Mouse (Mus musculus) right cerebral cortex, postnatal 14 days (tissue): ENCODE data around the gene Smtnl1.

Source experiments
- DNase-seq: peaks from one replicate; pipeline ENCODE4 v3.0.0; 2022

The Smtnl1 gene

DNA sequence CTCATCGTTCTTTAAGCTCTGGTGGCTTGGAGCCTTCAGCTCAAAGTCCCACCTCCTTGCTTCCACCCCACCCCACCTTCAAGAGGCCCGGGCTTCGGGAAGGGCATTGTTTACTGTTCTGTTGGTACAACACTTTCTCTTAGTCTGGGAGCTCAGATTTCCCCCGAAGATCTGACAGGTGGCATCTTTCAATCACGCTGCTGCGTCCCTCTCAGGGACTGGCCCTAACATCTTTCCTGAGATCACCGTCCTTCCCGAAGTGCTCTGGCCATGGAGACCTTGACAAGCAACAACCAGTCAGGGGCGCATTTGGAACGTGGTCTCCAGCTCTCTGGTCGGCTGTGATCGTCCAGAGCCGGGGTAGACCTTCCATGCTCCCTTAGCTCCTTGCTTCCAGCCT lies at the start of gene Smtnl1:
Gene Smtnl1, minus strand, starts transcription at position 101 of the 400 bp plus-strand sequence.
- DNase-seq: no peak

DNA sequence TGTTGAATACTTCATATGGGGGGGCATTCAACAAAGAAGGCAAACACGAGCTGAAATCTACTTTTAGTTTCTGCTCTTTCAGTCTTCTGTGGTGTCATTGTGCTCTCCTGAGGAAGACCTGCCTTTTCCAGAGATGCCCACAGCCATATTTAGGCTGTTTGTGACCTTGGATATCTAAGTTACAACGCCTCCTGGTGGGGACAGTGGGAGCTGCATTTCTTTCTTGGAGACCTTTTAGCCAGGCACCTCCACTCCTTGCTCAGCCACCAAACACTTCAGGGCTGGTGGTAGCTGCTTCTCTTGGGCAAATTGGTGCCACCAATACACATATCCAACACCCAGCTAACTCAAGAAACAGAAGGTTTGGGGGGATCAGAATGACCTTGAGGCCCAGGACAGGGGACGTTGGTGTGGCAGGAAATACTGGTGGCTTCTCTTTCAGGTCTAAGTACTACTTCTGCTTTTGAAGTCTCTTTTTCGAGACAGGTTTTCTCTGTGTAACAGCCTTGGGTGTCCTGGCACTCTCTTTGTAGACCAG lies 48.2 kb upstream of the Smtnl1 start:
- DNase-seq: no peak

DNA sequence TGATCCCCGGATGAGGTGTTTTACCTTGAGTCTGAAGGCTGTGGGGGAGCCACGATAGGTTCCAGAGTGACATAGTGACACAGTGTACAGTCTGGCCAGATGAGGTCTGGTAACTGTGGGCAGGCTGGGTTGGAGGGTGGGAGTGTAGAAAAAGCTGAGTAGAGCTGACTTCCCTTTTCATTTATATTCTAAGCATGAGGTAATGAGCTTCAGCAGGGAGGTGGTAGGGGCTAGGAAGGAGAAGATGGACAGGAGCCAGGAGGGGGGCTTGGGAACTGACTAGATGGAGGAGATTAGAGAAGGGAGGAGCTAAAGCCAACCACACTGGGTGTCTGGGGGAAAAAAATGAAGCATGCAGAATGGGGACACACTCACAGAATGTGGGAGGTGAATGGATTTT lies 46.5 kb upstream of the Smtnl1 start:
- peak; percentile 50 for DNase-seq

DNA sequence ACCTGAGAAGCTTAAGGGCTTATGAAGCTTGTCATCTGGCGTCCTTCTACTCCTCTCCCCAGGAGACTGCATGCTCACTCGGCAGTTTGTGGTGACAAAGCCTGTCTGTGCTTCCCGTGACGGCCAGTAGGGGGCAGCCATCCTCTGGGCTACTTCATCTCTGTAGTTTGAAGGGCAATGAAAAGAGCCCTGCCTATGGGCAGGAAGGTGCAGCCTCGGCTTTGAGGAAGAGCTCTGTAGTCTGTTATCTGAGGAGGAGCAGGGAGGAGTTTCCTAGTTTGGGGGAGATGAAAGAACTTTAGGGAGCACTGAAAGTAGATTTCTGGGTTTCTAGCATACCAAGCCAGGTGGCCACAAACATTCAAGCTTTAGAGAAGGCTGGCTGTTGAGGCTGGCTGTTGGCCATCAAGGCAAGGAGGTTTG lies 46.1 kb upstream of the Smtnl1 start:
- peak; percentile 83 for DNase-seq

DNA sequence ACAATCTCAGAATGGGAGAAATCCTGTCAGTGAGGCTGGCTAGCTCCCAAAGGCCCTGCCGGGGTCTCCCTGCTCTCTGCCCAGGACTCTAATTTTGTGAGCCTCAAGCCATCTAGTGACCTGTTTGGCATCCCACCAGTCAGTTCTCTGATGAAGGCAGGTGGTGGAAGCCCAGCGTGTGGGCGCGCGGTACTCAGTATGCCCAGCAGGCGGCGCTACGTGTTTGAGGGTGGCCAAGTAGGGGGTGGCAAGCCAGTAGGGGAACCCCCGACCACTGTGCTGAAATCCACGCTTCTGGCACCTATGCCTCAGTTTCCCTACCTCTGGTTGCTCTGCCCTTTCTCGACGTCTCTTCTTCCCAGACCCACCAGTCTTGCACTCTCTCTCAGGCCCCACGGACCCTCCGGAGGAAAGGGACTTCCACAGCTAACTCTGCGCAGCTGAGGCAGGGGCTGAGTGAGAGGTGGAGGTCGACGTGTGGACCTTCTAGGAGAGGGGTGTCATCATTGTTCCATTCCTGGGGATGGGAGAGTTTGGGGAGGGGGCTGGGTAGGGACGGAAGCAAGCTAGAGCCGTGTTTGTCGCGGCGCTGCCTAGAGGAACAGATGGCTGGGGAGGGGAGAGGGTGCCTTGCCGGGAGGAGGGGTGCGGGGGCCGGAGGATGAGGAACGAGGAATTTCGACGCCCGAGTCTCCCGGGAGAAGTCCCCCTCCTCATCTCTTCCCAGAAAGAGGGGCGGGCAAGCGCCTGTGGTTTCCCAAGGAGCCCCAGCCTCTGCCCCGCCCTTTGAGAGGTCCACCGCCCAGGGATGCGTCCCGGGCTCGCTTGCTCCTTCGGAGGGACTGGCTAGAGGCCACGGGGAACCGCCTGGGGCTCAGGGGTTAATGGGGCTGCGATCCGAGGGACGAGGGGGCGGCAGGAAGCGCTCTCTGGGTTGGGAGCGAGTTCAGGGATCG lies 43.4 kb upstream of the Smtnl1 start:
- peak; percentile 78 for DNase-seq

DNA sequence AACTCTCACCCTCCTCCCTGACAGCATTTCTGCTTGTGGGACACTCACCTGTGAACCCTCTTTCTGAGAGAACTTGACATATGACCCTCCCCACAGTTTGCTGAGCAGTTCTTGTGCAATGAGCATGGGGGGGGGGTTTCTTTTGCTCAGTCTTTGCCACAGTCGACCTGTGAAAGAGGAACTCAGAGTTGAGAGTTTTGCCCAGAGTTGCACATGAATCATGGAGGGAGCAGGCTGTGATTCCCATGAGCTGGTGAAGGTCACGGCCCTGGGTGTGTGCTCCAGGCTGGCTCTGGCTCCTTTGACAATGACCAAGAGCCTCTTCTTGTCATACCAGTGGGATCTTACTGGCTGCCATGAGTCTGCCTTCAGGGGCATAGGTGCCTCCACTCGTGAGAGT lies 39.8 kb upstream of the Smtnl1 start:
- no peak for DNase-seq

- no peak for DNase-seq
These were observed 39.0 kb upstream of the Smtnl1 start for GRCm38 (mm10) chr2:84861430-84861829.

DNA sequence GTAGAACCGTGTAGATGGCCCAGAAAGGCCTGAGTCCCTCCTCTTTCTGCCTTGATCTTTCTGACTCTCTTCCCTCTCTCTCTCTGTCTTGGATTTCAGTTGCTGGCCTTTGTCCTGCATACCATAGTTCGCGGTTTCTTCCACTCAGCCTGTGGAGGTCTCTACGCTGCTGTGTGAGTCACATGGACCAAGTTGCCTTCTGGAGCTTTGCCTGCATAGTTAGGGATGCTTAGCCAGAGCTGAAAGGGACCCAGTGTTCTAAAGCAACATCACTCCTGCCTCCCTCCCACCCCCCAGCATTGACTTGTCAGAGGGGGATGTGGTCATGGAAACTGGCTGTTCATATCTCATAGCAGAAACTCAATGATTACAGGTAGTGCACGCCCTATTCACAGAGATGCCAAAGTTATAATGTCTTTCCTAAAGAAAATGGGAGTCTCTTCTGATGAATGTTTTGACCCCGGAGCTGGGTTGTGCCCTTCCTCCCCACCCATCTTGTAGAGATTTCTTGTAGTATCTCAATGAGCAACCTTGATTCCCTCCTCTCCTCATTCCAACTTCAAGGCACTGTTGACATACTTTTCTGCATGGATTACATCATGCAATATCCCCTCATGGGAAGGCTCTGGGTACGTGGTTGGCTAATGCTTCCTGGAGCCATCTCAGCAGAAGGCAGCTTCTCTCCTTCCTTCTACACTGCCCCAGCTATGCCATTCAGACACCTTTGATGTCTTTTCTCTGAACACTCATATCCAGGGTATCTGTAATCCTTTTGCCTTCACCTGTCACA lies 37.7 kb upstream of the Smtnl1 start:
- no peak for DNase-seq

- DNase-seq: no peak
These were observed 36.1 kb upstream of the Smtnl1 start for GRCm38 (mm10) chr2:84858551-84858950.

- DNase-seq: peak; percentile 49
These were observed 33.3 kb upstream of the Smtnl1 start for GRCm38 (mm10) chr2:84855732-84856131.

DNA sequence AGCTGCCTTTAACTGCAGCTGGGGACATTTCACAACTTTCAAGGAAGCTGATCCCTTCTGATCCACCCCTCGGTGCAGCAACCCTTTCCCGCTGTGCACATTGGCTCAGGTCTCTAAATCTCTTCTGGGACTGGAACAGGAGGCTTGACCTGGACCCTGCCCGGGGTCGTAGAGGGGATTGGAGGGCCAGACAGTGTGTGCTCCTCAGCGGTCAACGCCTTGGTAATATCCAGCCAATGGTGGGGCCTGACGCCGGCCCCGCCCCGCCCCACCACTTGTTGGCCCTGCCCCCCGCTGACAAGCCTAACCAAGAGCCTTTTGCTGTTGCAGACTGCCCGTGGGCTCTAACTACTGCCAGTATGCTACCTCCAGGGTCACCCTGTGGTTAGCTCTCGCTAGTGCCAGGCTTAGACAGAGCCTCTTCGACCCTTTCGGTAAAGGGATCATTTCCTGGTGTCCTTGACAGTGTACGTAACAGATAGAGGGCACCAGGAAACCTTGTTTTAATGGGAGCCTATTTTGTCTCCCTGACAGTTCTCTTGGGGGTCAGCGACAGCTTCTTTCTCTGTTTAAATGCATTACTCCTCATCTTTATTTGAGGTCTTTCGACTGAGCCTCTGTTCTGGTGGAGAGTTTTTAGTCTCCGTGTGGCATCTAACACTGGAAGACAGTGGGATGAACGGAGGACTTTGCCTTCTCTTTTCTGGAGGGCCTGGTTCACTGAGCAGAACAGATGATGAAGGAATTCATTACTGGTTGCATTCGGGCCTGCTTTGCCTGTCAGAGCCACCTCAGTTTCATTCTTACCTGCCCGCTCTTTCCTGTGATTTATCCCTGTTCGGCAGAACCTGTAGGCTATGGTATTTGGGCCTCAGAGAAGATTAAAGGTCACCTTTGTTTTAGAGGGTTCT lies 28.9 kb upstream of the Smtnl1 start:
- DNase-seq: no peak

GRCm38 (mm10) chr2:84850407-84851129 lies 28.1 kb upstream of the Smtnl1 start:
- no peak for DNase-seq

DNA sequence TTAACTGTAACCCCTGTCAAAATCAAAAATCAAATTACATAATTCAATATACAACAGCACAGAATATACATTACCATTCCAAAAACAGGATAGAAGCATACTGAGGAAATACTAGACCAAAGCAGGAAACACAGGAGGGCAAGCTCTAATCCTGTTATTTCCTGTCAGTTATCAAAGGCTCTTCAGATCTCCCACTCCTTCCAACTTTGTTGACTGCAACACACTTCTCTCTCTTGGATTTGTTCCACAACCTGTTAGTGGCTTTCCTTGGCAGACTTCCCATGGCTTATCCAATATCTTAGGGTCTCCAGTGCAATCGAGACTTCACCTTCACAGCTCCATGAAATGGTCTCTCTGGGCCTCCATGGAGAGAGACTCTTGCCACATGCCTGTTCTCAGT lies 22.8 kb upstream of the Smtnl1 start:
- no peak for DNase-seq

GRCm38 (mm10) chr2:84843654-84844053 lies 21.2 kb upstream of the Smtnl1 start:
- no peak for DNase-seq

DNA sequence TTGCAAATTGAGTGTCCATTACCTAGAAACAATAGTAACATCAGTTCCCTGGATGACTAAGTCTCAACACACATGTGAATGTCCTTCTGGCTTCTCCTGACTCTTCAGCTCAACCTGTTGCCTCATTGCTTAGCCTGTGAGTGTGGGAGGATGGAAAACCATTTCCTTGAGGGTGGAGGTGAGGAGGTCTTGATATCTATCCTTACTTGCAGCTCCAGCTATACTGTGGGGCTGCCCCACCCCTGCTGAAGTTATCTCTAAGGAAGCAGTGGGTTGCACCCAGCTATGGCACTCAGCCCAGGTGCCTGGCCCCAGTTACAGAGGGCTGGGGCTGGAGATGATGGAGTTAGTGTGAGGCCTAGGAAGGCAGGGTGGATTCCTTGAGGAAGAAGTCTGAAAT lies 19.5 kb upstream of the Smtnl1 start:
- no peak for DNase-seq

- DNase-seq: no peak
These were observed 18.5 kb upstream of the Smtnl1 start for GRCm38 (mm10) chr2:84840748-84841563.

- DNase-seq: peak; percentile 38
These were observed 17.7 kb upstream of the Smtnl1 start for GRCm38 (mm10) chr2:84840016-84840747.

- no peak for DNase-seq
These were observed 16.8 kb upstream of the Smtnl1 start for GRCm38 (mm10) chr2:84838993-84839980.

DNA sequence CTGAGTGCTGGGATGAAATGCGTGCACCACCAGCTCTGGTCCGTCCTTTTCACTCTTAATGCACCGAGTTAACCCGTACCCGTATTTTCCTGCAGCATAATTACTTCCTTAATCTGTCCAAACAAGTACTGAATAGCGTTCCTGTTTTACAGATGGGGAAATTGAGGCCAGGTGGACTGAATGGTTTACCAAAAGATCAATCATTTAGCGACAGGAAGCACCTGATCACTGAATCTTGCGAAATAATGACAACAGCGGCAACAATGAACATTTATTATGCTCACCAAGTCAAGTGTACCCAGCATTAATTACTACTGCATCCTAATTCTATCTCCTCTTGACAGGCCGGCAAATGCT lies 16.1 kb upstream of the Smtnl1 start, which contains the start of gene Slc43a1:
Gene Slc43a1, plus strand, starts transcription at position 258 of the 357 bp plus-strand sequence.
- DNase-seq: no peak
